Mouse (Mus musculus) embryo, embryonic 11 days (tissue): ENCODE results near the gene Cwc25.
A peak's percentile ranks its signal among the peaks of the same experiment; 100 is the strongest.
"Not testable (repeated sequence)": the region's sequence is repeated elsewhere in the genome, so short reads cannot be mapped to it uniquely, and the experiment has no call there.

ENCODE experiments used
- DNase-seq: peaks from one replicate; pipeline ENCODE4 v3.0.0-alpha.2; 2015

The Cwc25 gene

DNA sequence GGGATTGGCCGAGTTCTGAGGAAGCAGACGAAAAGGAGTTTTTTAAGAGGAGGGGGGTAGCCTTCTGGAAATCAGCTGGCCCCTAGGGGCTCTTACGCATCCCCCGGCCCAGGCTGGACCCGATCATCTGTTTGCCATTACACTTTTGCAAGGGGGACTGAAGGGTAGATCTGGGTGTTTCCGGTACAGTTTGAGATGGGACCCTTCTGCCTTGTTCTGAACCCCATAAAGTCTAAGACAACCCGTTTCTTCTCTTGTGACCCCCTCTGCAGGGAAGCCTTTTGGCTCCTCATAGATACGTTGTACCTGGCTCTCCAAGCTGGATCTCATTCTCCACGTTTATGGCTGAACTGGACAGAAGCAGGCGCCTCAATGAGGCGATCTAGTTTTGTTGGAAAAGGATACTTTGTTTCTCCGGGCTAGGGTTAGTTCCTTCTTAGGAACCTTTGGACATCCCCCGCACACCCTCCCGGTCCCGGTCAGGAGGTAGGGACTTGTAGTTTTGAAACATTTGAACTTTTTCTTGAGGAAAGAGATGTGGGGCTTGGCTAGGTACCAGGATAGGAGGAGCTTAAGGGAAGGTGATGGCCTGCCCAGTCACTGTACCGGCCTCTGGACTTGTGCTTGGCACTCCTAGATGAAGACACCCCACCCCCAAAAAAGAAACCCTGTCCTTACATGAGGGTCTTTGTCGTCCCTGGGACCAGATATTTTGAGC lies 34.5 kb upstream of the Cwc25 start:
- DNase-seq, result peak; percentile 33

DNA sequence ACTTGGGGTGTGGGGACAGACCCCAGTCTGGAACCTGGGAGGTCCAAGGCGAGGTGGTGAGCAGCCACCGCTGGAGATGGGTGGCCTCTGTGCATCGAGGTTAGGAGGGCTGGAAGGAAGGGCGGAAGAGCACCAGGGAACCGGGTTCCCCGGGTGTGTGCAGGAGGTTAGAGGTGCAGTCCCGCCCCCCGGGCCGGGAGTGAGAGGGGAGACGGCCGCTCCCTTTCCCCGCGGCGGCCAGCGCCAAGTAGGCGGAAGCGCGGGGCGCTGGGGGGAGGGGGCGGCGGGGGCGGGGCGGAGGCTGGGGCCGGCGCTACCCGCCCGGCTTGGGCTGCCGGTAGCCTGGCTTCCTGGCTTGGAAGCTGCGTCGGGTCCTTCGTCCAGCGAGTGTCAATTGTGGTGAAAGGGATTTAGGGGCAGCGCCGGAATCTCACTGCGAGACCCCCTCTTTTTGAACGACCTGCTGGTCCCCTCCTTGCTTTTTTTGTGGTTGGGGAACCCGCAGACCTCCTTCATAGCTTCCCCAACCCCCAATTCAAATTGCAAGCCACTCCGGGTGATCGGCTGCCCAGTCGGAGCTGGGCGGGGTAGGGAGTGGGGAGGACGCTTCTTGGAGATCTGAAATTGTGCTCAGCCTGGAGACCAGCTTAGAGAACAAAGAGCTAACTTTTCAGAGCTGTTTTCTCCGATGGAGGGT lies 33.8 kb upstream of the Cwc25 start:
- peak; percentile 84 for DNase-seq

DNA sequence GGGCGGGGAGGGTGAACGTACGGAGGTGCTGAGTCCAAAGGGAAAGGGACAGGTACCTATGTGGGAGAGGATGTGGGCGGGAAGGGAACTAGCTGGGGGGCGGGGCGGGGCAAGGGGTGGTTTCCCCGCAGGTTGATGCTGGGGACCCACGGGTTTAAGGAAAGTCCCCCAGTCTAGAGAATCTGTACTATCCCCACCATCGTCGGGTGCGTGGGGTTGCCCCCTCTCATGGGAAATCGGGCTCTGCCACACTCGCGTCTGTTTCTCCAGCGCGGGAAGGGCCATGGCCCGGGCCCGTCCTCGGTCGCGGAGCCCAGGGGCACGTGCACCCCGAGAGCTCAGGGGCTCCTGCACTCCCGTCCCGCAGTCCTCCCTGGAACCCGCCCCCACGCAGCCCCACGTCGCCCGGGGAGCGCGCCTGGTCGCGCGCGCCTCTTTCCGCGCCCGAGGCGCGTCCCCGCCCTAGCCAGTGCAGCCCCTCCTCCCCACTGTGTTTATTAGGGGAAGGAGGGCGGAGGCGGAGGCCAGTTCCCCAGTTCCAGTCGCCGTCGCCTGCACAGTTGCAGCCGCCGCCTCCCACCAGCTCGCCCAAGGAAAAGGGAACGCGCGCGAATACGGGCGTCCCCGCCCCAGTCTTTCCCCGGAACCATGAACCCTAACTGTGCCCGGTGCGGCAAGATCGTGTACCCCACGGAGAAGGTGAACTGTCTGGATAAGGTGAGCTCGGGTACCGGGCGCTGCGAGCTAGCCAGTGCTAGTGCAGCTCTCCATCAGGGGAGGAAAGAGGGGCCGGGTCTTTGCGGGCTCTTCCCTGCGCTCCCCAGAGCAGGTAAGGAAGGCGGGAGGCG lies 33.0 kb upstream of the Cwc25 start:
- peak; percentile 89 for DNase-seq

DNA sequence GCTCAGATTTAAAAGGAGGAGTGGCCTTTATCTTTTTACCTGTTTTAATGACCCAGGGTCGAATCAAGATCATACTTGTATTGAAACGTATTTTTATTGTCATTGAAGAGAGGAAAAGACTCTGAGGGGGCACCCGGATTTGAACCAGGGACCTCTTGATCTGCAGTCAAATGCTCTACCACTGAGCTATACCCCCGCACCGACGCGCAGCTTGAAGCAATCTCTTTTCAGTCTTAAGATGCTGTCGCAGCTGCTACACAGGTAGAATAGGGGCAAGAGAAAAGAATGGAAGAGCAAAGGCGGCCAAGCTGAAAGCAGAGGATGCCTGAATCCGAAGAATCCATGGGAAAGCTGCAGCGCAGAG lies 32.4 kb upstream of the Cwc25 start, which contains the start of gene Lasp1:
Gene Lasp1, plus strand, starts transcription at position 219 of the 364 bp plus-strand sequence.
- DNase-seq, result peak; percentile 85

- no peak for DNase-seq
Observed at GRCm38 (mm10) chr11:97798083-97798435, 31.7 kb upstream of the Cwc25 start.

GRCm38 (mm10) chr11:97797369-97798082 lies 31.2 kb upstream of the Cwc25 start:
- DNase-seq, result no peak

DNA sequence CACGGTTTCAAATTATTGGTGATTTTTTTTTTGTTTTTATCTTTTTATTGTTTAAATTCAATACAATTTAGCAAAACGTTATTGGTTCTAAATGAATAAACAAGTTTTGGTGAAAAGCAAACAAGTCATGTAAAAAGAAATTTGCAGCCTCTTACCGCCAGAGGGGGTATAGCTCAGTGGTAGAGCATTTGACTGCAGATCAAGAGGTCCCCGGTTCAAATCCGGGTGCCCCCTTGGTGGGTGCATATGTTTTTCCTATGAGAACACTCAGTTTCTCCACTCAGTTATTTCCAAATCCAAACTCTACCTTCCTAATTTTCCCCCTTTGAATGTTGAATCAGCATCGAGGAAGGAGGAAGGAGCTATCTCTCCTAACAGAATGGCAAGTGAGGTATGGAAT lies 30.6 kb upstream of the Cwc25 start:
- peak; percentile 73 for DNase-seq

DNA sequence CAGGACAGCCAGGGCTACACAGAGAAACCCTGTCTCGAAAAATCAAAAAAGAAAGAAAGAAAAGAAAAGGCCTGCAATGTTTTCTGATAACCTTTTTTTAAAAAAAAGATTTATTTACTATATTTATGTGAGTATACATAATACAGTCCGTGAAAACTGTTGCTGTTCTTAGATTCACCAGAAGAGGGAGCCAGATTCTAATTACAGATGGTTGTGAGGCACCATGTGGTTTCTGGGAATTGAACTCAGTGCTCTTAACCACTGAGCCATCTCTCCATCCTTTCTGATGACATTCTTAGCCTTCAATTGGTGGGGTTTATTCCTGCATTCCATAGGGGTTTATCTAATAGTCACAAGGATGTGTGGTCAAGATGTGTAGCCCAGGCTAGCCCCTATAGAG lies 26.8 kb upstream of the Cwc25 start:
- DNase-seq, result peak; percentile 65

- not testable (repeated sequence) for DNase-seq
Observed at GRCm38 (mm10) chr11:97790778-97791438, 24.6 kb upstream of the Cwc25 start.

- DNase-seq, result no peak
Observed at GRCm38 (mm10) chr11:97789727-97790126, 23.4 kb upstream of the Cwc25 start.

GRCm38 (mm10) chr11:97787961-97788360 lies 21.6 kb upstream of the Cwc25 start:
- DNase-seq, result no peak

DNA sequence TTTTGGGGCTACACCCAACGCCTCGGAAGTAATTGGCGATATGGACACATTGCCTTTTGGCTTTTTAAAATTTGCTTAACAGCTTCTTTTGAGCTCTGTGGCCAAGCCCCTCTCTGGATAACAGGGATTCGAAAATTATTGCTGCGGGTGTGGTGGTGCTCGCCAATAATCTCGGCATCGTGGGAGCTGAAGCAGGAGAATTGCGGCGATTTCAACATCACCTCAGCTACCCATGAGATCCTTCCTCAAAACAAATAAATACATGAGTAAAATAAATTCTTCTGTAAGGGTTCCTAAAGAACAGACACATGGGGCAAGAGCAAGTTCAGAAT lies 16.2 kb upstream of the Cwc25 start:
- no peak for DNase-seq

- DNase-seq, result peak; percentile 99
Observed at GRCm38 (mm10) chr11:97781832-97782563, 15.6 kb upstream of the Cwc25 start, which contains the start of gene Rpl23. Gene Rpl23, minus strand, starts transcription at chr11:97782437.

- DNase-seq, result no peak
Observed at GRCm38 (mm10) chr11:97781478-97781831, 15.1 kb upstream of the Cwc25 start.

DNA sequence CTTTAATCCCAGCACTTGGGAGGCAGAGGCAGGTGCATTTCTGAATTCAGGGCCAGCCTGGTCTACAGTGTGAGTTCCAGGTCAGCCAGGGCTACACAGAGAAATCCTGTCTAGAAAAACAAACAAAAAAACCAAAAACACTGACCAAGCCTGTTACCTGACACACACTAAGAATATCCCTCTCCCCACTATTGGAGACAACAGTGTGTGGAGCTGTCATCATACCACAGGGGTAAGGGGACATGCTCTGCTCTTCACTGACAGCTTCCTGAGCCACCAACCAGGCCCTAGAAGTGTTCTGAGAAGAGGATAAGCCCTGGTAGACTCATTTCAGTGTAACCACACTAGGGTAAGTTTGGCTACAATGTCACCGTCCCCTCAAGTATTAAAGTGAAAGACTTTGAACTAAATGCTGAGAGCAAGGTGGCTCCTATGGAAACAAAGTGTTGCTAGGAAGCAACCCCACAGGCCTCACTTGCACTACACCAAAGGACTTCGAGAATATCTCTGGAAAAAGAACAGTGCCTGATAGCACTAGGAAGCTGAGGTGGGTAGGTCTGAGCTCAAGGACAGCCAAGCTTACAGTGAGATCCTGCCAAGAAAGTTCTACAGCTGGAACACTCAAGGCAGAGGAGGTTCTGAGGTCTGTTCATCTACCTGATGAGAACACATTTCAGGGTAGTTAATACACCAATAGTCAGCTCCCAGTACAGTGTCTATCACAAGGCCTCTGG lies 13.8 kb upstream of the Cwc25 start:
- DNase-seq, result no peak

DNA sequence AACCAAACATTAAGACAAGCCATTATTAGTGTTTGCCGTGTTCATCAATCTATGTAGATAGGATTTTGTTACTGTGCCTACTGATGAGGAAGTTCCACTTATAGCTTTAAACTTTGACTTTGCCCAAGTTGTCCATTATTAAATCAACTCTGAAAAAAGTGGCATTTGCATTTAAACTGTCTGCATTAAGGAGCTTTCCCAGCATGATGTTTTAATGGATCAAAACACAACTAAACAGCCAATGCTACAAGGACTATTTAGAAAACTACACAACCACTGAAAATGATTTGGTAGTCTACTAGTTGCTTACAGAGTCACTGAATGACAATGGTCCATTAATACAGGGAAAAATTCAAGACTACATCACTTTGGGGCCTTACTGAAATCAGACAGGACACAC lies 12.6 kb upstream of the Cwc25 start:
- no peak for DNase-seq

GRCm38 (mm10) chr11:97777129-97777529 lies 10.8 kb upstream of the Cwc25 start:
- peak; percentile 50 for DNase-seq

GRCm38 (mm10) chr11:97776497-97777128 lies 10.3 kb upstream of the Cwc25 start:
- DNase-seq, result peak; percentile 16

DNA sequence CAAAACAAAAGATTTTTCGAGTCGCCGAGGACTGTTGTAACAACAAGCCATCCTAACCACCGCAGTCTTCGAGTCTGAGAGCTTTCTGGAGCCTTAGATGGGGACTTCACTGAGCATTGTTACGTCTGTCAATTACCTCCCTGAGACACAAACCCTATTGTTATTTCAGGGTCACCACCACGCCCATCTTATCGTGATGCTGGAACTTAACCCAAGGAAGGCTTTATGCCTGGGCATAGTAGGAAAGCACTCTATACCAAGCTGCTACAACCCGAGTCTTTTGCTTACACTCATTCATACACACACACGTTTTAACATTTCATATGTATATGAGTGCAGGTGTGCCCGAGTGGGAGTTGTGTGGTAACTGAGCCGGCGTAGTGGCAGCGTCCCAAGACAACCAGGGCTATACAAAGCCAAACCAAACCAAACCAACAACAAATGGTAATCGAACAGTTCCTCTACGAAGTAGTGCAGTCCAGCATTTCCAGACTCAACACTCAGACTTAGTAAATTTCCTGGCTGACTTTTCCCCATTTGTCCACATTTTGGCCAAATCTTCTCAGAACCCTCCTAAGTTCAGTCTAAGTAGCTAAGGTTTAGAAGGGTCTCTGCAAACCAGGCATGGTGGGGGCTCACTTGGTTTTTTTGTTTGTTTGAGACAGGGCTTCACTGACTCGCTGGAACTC lies 9.6 kb upstream of the Cwc25 start, which contains the start of gene 1700001P01Rik:
Gene 1700001P01Rik, minus strand, starts transcription at position 111 of the 689 bp plus-strand sequence.
- peak; percentile 19 for DNase-seq

DNA sequence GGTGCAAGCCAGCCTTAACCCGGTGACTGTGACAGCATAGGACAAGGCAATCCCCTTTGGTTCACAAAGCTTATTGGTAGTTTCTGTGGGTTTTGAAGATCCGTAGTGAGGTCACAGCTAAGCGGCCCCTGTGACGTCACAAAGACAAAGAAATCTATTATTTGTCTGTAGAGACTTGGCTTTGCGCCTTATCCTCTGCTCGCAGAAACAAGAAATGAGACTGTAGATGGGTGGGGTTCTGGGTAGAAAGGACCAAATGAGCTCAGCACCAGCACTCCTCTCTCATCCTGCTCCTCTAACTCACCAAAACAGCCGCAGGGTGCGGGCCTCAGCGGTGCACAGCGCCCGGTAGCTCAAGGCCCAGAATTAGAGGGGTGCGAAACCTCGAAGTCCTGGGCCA lies 8.8 kb upstream of the Cwc25 start:
- DNase-seq, result no peak
